Mouse (Mus musculus): ENCODE results near the gene Uso1. TPM values are rescaled to one million over a fixed set of nuclear protein-coding genes. Genes with fewer than 3 reads are reported as not detected.
A peak's percentile ranks its signal among the peaks of the same experiment; 100 is the strongest.
"Not testable (repeated sequence)": the region's sequence is repeated elsewhere in the genome, so short reads cannot be mapped to it uniquely, and the experiment has no call there.

The Uso1 gene
- polyA plus RNA-seq, 1 experiment from 2014 or later, result 44.7 TPM

- Histone ChIP-seq H3K36me3 (peaks cover 22% of the 10 kb centered on the region), H3K27ac (no peak overlapping the region), H3K4me3 (no peak overlapping the region), H3K27me3 (ENCODE audit: low read depth, poor library complexity, severe bottlenecking) (no peaks in the 10 kb centered on the region), H3K4me1 (peaks cover 10% of the 10 kb centered on the region), H3K9me3 (replicated peaks) (no peaks in the 10 kb centered on the region)
- WGBS, result 91% methylated on average over 6 of the region's 6 CpGs
- DNase-seq (ENCODE audit: low spot score), result no peak
Measured at GRCm38 (mm10) chr5:92130040-92130682, 7.6 kb upstream of the Uso1 start.

- Histone ChIP-seq H3K4me3 (no peak overlapping the region), H3K27me3 (ENCODE audit: low read depth, poor library complexity, severe bottlenecking) (no peaks in the 10 kb centered on the region), H3K4me1 (peaks cover 22% of the 10 kb centered on the region), H3K27ac (no peak overlapping the region), H3K9me3 (replicated peaks) (no peaks in the 10 kb centered on the region), H3K36me3 (peaks cover 19% of the 10 kb centered on the region)
- no peak for DNase-seq (ENCODE audit: low spot score)
- WGBS, result 96% methylated on average over 4 of the region's 4 CpGs
Measured at GRCm38 (mm10) chr5:92132127-92132526, 5.6 kb upstream of the Uso1 start.

- H3K4me3 ChIP-seq; H3K27ac ChIP-seq; H3K27me3 ChIP-seq (ENCODE audit: low read depth, poor library complexity, severe bottlenecking); H3K9me3 ChIP-seq (replicated peaks); DNase-seq (ENCODE audit: low spot score): not testable (repeated sequence)
- Histone ChIP-seq H3K4me1 (peaks cover 24% of the 10 kb centered on the region), H3K36me3 (peaks cover 19% of the 10 kb centered on the region)
- 69% methylated on average over 4 of the region's 4 CpGs for whole genome bisulfite sequencing
Measured at GRCm38 (mm10) chr5:92133006-92133405, 4.7 kb upstream of the Uso1 start.

- no peaks in the 10 kb centered on the region for H3K9me3 ChIP-seq (replicated peaks)
- no peaks in the 10 kb centered on the region for H3K27me3 ChIP-seq (ENCODE audit: low read depth, poor library complexity, severe bottlenecking)
- no peak overlapping the region for H3K27ac ChIP-seq
- no peak overlapping the region for H3K4me3 ChIP-seq
- DNase-seq (ENCODE audit: low spot score), result no peak
- peaks cover 32% of the 10 kb centered on the region for H3K4me1 ChIP-seq
- 92% methylated on average over 3 of the region's 3 CpGs for WGBS
- H3K36me3 ChIP-seq, result peaks cover 19% of the 10 kb centered on the region
Measured at GRCm38 (mm10) chr5:92134934-92135333, 2.8 kb upstream of the Uso1 start.

GRCm38 (mm10) chr5:92136536-92137238 is 1.1 kb upstream of the Uso1 start:
- Histone ChIP-seq H3K36me3 (peaks cover 10% of the 10 kb centered on the region), H3K27me3 (ENCODE audit: low read depth, poor library complexity, severe bottlenecking) (no peaks in the 10 kb centered on the region), H3K4me3 (peak overlapping the region; percentile 88), H3K4me1 (peaks cover 34% of the 10 kb centered on the region), H3K9me3 (replicated peaks) (no peaks in the 10 kb centered on the region), H3K27ac (no peak overlapping the region)
- WGBS, result 69% methylated on average over 9 of the region's 9 CpGs
- DNase-seq (ENCODE audit: low spot score), result no peak

- Histone ChIP-seq H3K9me3 (replicated peaks) (no peaks in the 10 kb centered on the region), H3K4me3 (peak overlapping the region; percentile 88), H3K27me3 (ENCODE audit: low read depth, poor library complexity, severe bottlenecking) (no peaks in the 10 kb centered on the region), H3K36me3 (0 out of 2 replicates have a peak, but pooled peaks cover 1% of the 10 kb centered on the region), H3K27ac (peak overlapping the region; percentile 91), H3K4me1 (peaks cover 36% of the 10 kb centered on the region)
- WGBS, result under 1% methylated on average over 43 of the region's 43 CpGs
- DNase-seq (ENCODE audit: low spot score), result no peak
Measured at GRCm38 (mm10) chr5:92138093-92138621, 419 bp downstream of the Uso1 start.

GRCm38 (mm10) chr5:92139191-92139590 is 1.5 kb downstream of the Uso1 start:
- no peaks in the 10 kb centered on the region for H3K27me3 ChIP-seq (ENCODE audit: low read depth, poor library complexity, severe bottlenecking)
- no peaks in the 10 kb centered on the region for H3K36me3 ChIP-seq
- H3K4me1 ChIP-seq, result peaks cover 36% of the 10 kb centered on the region
- 37% methylated on average over 1 of the region's 1 CpGs for WGBS
- H3K4me3 ChIP-seq, result peak overlapping the region; percentile 88
- no peak for DNase-seq (ENCODE audit: low spot score)
- no peak overlapping the region for H3K27ac ChIP-seq
- H3K9me3 ChIP-seq (replicated peaks), result no peaks in the 10 kb centered on the region

GRCm38 (mm10) chr5:92141696-92142095 is 4.0 kb downstream of the Uso1 start:
- Histone ChIP-seq H3K9me3 (replicated peaks) (no peaks in the 10 kb centered on the region), H3K27ac (no peak overlapping the region), H3K4me1 (peaks cover 27% of the 10 kb centered on the region), H3K36me3 (peaks cover 9% of the 10 kb centered on the region; the same call in 1 of the 2 replicates), H3K27me3 (ENCODE audit: low read depth, poor library complexity, severe bottlenecking) (no peaks in the 10 kb centered on the region), H3K4me3 (no peak overlapping the region)
- WGBS, result 81% methylated on average over 5 of the region's 5 CpGs
- no peak for DNase-seq (ENCODE audit: low spot score)

GRCm38 (mm10) chr5:92142481-92142880 is 4.7 kb downstream of the Uso1 start:
- Histone ChIP-seq H3K36me3 (peaks cover 9% of the 10 kb centered on the region; the same call in 1 of the 2 replicates), H3K4me1 (peaks cover 21% of the 10 kb centered on the region), H3K27ac (no peak overlapping the region), H3K9me3 (replicated peaks) (no peaks in the 10 kb centered on the region), H3K27me3 (ENCODE audit: low read depth, poor library complexity, severe bottlenecking) (no peaks in the 10 kb centered on the region), H3K4me3 (no peak overlapping the region)
- DNase-seq (ENCODE audit: low spot score), result no peak
- WGBS, result 88% methylated on average over 3 of the region's 3 CpGs

GRCm38 (mm10) chr5:92143665-92144064 is 5.9 kb downstream of the Uso1 start:
- DNase-seq (ENCODE audit: low spot score), result no peak
- H3K4me3 ChIP-seq, result no peak overlapping the region
- peaks cover 9% of the 10 kb centered on the region; the same call in 1 of the 2 replicates for H3K36me3 ChIP-seq
- H3K9me3 ChIP-seq (replicated peaks), result no peaks in the 10 kb centered on the region
- H3K27me3 ChIP-seq (ENCODE audit: low read depth, poor library complexity, severe bottlenecking), result no peaks in the 10 kb centered on the region
- H3K4me1 ChIP-seq, result peaks cover 16% of the 10 kb centered on the region
- WGBS, result 94% methylated on average over 6 of the region's 6 CpGs
- H3K27ac ChIP-seq, result no peak overlapping the region

GRCm38 (mm10) chr5:92144954-92145708 is 7.4 kb downstream of the Uso1 start:
- Histone ChIP-seq H3K4me3 (no peak overlapping the region), H3K36me3 (peaks cover 9% of the 10 kb centered on the region; the same call in 1 of the 2 replicates), H3K4me1 (0 out of 2 replicates have a peak, but pooled peaks cover 4% of the 10 kb centered on the region), H3K27me3 (ENCODE audit: low read depth, poor library complexity, severe bottlenecking) (no peaks in the 10 kb centered on the region), H3K27ac (no peak overlapping the region), H3K9me3 (replicated peaks) (no peaks in the 10 kb centered on the region)
- WGBS, result 91% methylated on average over 7 of the region's 7 CpGs
- DNase-seq (ENCODE audit: low spot score), result no peak

GRCm38 (mm10) chr5:92148248-92148647 is 10.5 kb downstream of the Uso1 start:
- no peak for DNase-seq (ENCODE audit: low spot score)
- H3K36me3 ChIP-seq, result peaks cover 19% of the 10 kb centered on the region
- H3K4me3 ChIP-seq, result no peak overlapping the region
- H3K27ac ChIP-seq, result no peak overlapping the region
- no peaks in the 10 kb centered on the region for H3K9me3 ChIP-seq (replicated peaks)
- no peaks in the 10 kb centered on the region for H3K27me3 ChIP-seq (ENCODE audit: low read depth, poor library complexity, severe bottlenecking)
- no peaks in the 10 kb centered on the region for H3K4me1 ChIP-seq
- 90% methylated on average over 3 of the region's 3 CpGs for WGBS
